Mouse (Mus musculus) c-Kit-positive CD71-positive TER-119-positive erythroid progenitor cells, embryonic 14.5 days (primary cell): ENCODE data around the gene Nckap5l.
"Not testable (repeated sequence)": the region's sequence is repeated elsewhere in the genome, so short reads cannot be mapped to it uniquely, and the experiment has no call there.

ENCODE experiments used
- DNase-seq: peaks from one replicate; pipeline ENCODE4 v3.0.0-alpha.2; 2013; ENCODE audit warnings: low spot score

Gene Nckap5l

GRCm38 (mm10) chr15:99396462-99396861 lies 61.1 kb downstream of the Nckap5l start:
- no peak for DNase-seq

- peak; percentile 66 for DNase-seq
Measured at GRCm38 (mm10) chr15:99393386-99394252, 63.9 kb downstream of the Nckap5l start.

GRCm38 (mm10) chr15:99392486-99393385 lies 64.8 kb downstream of the Nckap5l start, which contains the start of gene Tmbim6:
TSS of gene Tmbim6 (plus strand) at chr15:99392882.
- DNase-seq, result peak; percentile 100

- DNase-seq, result no peak
Measured at GRCm38 (mm10) chr15:99391975-99392374, 65.6 kb downstream of the Nckap5l start.

- DNase-seq, result no peak
Measured at GRCm38 (mm10) chr15:99390472-99391401, 66.8 kb downstream of the Nckap5l start.

- no peak for DNase-seq
Measured at GRCm38 (mm10) chr15:99387976-99388375, 69.6 kb downstream of the Nckap5l start.

- no peak for DNase-seq
Measured at GRCm38 (mm10) chr15:99386796-99387195, 70.8 kb downstream of the Nckap5l start.

- not testable (repeated sequence) for DNase-seq
Measured at GRCm38 (mm10) chr15:99386110-99386509, 71.4 kb downstream of the Nckap5l start.

- no peak for DNase-seq
Measured at GRCm38 (mm10) chr15:99384071-99384470, 73.5 kb downstream of the Nckap5l start.

- DNase-seq, result no peak
Measured at GRCm38 (mm10) chr15:99382893-99383292, 74.7 kb downstream of the Nckap5l start.

- no peak for DNase-seq
Measured at GRCm38 (mm10) chr15:99376240-99376639, 81.3 kb downstream of the Nckap5l start.

- no peak for DNase-seq
Measured at GRCm38 (mm10) chr15:99375581-99375980, 82.0 kb downstream of the Nckap5l start.

- no peak for DNase-seq
Measured at GRCm38 (mm10) chr15:99375036-99375435, 82.5 kb downstream of the Nckap5l start.

- no peak for DNase-seq
Measured at GRCm38 (mm10) chr15:99372761-99373160, 84.8 kb downstream of the Nckap5l start.
